Mouse (Mus musculus): ENCODE results near the gene E2f8. TPM values are rescaled to one million over a fixed set of nuclear protein-coding genes. Genes with fewer than 3 reads are reported as not detected.

The E2f8 gene
- polyA plus RNA-seq, 1 experiment from 2014 or later, result 22.0 TPM

DNA sequence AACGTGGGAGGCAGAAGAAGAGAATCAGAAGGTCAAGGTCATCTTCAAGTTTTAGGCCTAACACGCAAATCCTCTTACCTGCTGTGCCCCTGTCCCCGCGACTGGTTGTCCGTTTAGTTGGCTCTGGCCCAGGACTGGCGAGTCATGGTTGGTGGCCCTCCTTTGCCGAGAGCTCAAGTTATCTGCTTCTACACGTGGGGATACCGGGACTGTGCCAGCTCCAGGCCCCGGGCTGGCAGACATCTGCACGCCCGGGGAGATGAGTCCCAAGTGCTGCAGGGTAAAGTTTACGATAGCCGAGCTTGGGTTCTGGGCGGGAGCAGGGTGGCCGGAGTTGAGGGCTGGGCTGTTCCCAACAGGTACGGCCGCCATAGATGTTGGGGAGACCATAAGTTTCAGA lies 13.8 kb downstream of the E2f8 start:
- WGBS, result 88% methylated on average over 18 of the region's 18 CpGs

DNA sequence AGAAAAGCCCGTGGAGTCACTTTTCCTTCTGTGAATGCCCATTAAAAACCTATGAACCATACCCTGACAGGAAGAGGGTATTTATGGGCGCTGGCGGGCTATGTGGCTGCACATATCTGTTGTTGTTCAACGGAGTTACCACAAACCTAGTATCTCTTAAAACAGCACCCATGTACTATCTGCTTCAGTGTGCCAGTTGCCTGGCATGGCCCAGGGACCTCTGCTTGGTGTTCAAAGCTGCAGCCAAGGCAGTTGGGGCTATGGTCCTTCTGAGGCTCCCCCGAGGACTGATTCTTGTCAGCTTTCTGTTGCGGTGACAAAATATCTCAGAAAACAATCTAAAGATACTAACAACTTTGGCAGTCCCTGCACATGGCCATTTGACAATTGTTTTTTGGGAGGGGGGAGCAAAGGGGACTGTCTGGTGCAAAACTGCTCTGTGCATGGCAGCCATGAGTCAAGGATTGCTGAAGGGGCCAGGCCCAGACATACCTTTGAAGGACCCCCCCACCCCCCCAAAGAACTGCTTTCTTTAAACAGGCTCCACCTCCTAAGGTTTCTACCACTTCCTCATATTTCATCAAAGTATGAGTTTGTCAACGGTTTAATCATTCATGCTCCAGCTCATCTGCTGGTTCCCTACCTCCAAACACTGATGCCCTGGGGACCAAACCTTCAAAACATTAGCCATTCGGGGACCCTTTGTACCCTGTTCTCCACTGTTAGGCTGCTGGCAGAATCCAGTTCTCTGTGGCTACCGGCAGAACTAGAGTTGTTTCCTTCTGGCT lies 16.5 kb downstream of the E2f8 start:
- Histone ChIP-seq H3K4me1 (replicated peaks; ENCODE audit: control insufficient read depth, insufficient read depth, low read length) (no peaks in the 10 kb centered on the region), H3K36me3 (ENCODE audit: control insufficient read depth, insufficient read depth, low read length) (peaks cover 41% of the 10 kb centered on the region), H3K27me3 (ENCODE audit: control insufficient read depth, insufficient read depth, low read depth, low read length) (no peaks in the 10 kb centered on the region), H3K27ac (ENCODE audit: low read length) (no peak overlapping the region), H3K4me3 (ENCODE audit: low read length) (no peak overlapping the region), H3K9me3 (ENCODE audit: control insufficient read depth, low read length) (no peaks in the 10 kb centered on the region), H3K9ac (ENCODE audit: low read length) (no peak overlapping the region), H3K4me2 (ENCODE audit: low read depth, low read length) (no peak overlapping the region)
- no peak for ATAC-seq (ENCODE audit: low read depth)
- 84% methylated on average over 9 of the region's 9 CpGs for WGBS

More for the DNA sequence above, 13.8 kb downstream of the E2f8 start:
- no peak for ATAC-seq (ENCODE audit: low read depth)
- no peaks in the 10 kb centered on the region for H3K9me3 ChIP-seq (ENCODE audit: control insufficient read depth, low read length)
- H3K4me2 ChIP-seq (ENCODE audit: low read depth, low read length), result no peak overlapping the region
- no peak overlapping the region for H3K4me3 ChIP-seq (ENCODE audit: low read length)
- H3K27me3 ChIP-seq (ENCODE audit: control insufficient read depth, insufficient read depth, low read depth, low read length), result no peaks in the 10 kb centered on the region
- H3K27ac ChIP-seq (ENCODE audit: low read length), result no peak overlapping the region
- no peaks in the 10 kb centered on the region for H3K4me1 ChIP-seq (replicated peaks; ENCODE audit: control insufficient read depth, insufficient read depth, low read length)
- H3K9ac ChIP-seq (ENCODE audit: low read length), result no peak overlapping the region
- H3K36me3 ChIP-seq (ENCODE audit: control insufficient read depth, insufficient read depth, low read length), result peaks cover 68% of the 10 kb centered on the region

DNA sequence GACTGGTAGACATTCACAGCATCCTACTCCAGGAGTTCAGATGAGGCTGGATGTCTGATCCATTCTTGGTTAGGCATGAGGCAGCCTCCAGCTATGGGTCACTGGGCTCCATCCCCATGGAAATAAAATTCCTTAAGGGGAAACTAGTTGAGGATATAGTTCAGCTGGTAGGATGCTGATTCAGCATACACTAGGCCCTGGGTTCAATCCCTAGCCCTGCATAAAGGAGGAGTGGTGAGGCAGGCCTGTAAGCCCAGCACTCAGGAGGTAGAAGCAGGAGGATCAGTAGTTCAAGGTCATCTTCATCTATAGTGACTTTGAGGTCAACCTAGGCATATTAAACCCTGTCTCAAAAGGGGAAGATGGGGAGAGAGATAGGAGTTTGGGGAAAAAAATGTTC lies 17.2 kb downstream of the E2f8 start:
- ATAC-seq (ENCODE audit: low read depth), result no peak
- no peaks in the 10 kb centered on the region for H3K9me3 ChIP-seq (ENCODE audit: control insufficient read depth, low read length)
- H3K4me3 ChIP-seq (ENCODE audit: low read length), result no peak overlapping the region
- no peaks in the 10 kb centered on the region for H3K27me3 ChIP-seq (ENCODE audit: control insufficient read depth, insufficient read depth, low read depth, low read length)
- no peak overlapping the region for H3K27ac ChIP-seq (ENCODE audit: low read length)
- peaks cover 34% of the 10 kb centered on the region for H3K36me3 ChIP-seq (ENCODE audit: control insufficient read depth, insufficient read depth, low read length)
- no peaks in the 10 kb centered on the region for H3K4me1 ChIP-seq (replicated peaks; ENCODE audit: control insufficient read depth, insufficient read depth, low read length)
- H3K9ac ChIP-seq (ENCODE audit: low read length), result no peak overlapping the region
- H3K4me2 ChIP-seq (ENCODE audit: low read depth, low read length), result no peak overlapping the region

DNA sequence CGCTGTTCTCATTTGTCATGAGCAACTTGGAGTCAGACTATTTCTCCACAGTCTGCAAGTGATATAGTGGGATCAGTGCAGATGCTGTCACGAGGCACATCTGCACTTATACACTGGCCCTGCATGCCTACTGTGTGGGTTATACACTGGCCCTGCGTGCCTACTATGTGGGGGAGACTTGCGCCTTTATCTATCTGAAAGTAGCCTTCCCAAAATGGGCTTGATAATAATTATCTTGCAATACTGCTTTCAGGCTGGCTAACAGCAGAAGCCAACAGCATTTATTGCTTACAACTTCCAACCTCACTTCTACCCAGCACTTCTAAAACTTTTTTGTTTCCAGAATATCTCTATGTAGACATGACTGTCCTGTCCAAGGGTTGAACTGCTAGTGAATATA lies 19.6 kb downstream of the E2f8 start:
- Histone ChIP-seq H3K4me2 (ENCODE audit: low read depth, low read length) (no peak overlapping the region), H3K4me1 (replicated peaks; ENCODE audit: control insufficient read depth, insufficient read depth, low read length) (no peaks in the 10 kb centered on the region), H3K27me3 (ENCODE audit: control insufficient read depth, insufficient read depth, low read depth, low read length) (no peaks in the 10 kb centered on the region), H3K36me3 (ENCODE audit: control insufficient read depth, insufficient read depth, low read length) (peaks cover 11% of the 10 kb centered on the region), H3K4me3 (ENCODE audit: low read length) (no peak overlapping the region), H3K9ac (ENCODE audit: low read length) (no peak overlapping the region), H3K9me3 (ENCODE audit: control insufficient read depth, low read length) (no peaks in the 10 kb centered on the region), H3K27ac (ENCODE audit: low read length) (no peak overlapping the region)
- 83% methylated on average over 4 of the region's 4 CpGs for WGBS
- ATAC-seq (ENCODE audit: low read depth), result no peak

DNA sequence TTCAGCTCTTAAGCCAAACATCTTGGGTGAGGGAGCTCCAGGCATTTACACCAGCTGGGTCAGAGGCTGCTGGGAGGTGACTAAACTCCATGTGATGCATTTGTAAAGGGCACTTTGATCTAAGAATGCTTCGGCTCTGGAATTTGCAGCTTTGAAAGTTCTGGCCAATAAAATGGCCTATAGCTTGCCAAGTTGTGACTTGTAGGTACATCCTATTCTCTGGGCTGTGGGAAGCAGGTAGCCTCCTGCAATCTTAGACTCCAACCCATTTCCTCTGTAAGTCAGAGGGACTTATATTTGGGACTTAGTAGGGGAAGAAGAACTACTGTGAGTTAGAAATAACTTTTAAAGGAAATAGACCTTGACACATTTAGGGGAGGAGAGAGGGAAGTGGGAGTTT lies 20.4 kb downstream of the E2f8 start:
- WGBS, result 57% methylated on average over 1 of the region's 1 CpGs
- no peak for ATAC-seq (ENCODE audit: low read depth)
- Histone ChIP-seq H3K4me2 (ENCODE audit: low read depth, low read length) (no peak overlapping the region), H3K9me3 (ENCODE audit: control insufficient read depth, low read length) (no peaks in the 10 kb centered on the region), H3K27ac (ENCODE audit: low read length) (no peak overlapping the region), H3K27me3 (ENCODE audit: control insufficient read depth, insufficient read depth, low read depth, low read length) (no peaks in the 10 kb centered on the region), H3K36me3 (ENCODE audit: control insufficient read depth, insufficient read depth, low read length) (peaks cover 4% of the 10 kb centered on the region), H3K4me3 (ENCODE audit: low read length) (no peak overlapping the region), H3K4me1 (replicated peaks; ENCODE audit: control insufficient read depth, insufficient read depth, low read length) (no peaks in the 10 kb centered on the region), H3K9ac (ENCODE audit: low read length) (no peak overlapping the region)

DNA sequence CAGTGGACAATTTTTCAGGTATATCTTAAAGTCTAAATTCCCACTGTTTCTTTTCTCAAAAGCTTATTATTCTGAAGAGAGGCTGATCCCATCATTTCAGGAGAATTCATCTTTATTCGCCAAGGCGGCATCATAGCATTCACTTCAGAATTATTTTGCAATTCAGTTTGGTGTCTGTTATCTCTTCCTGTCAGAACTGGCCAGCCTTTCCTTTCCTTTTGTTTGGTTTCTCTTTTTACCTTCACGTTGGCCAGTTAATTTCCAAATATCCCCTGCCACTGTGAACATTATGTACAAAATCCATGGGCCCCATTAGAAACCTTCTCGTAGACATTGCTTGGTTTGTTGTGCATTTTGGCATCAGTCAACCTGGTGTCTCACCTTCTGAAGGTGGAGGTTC lies 22.0 kb downstream of the E2f8 start:
- no peak for ATAC-seq (ENCODE audit: low read depth)
- H3K4me2 ChIP-seq (ENCODE audit: low read depth, low read length), result no peak overlapping the region
- no peak overlapping the region for H3K9ac ChIP-seq (ENCODE audit: low read length)
- H3K4me1 ChIP-seq (replicated peaks; ENCODE audit: control insufficient read depth, insufficient read depth, low read length), result no peaks in the 10 kb centered on the region
- H3K4me3 ChIP-seq (ENCODE audit: low read length), result no peak overlapping the region
- no peaks in the 10 kb centered on the region for H3K9me3 ChIP-seq (ENCODE audit: control insufficient read depth, low read length)
- H3K27ac ChIP-seq (ENCODE audit: low read length), result no peak overlapping the region
- H3K36me3 ChIP-seq (ENCODE audit: control insufficient read depth, insufficient read depth, low read length), result no peaks in the 10 kb centered on the region
- H3K27me3 ChIP-seq (ENCODE audit: control insufficient read depth, insufficient read depth, low read depth, low read length), result no peaks in the 10 kb centered on the region
- 69% methylated on average over 4 of the region's 4 CpGs for WGBS

DNA sequence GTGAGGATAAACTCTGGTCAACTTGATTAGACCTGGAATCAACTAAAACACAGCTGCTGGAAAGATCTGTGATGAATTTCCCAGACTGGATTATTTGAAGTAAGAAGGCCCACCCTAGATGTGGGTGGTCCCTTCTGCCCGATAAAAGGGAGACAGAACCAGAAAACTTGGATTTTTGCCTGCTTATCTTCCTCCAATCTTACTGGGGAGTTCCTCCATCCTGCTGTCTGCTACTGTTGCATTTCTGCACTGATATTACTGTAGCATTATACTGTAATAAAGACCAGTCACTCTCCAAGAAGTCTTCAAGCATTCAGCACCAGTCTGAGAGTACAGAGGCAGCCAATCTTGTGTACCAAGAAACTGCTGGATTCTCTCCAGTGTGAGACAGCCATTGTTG lies 23.1 kb downstream of the E2f8 start:
- Histone ChIP-seq H3K4me1 (replicated peaks; ENCODE audit: control insufficient read depth, insufficient read depth, low read length) (no peaks in the 10 kb centered on the region), H3K9me3 (ENCODE audit: control insufficient read depth, low read length) (no peaks in the 10 kb centered on the region), H3K4me2 (ENCODE audit: low read depth, low read length) (no peak overlapping the region), H3K9ac (ENCODE audit: low read length) (no peak overlapping the region), H3K4me3 (ENCODE audit: low read length) (no peak overlapping the region), H3K36me3 (ENCODE audit: control insufficient read depth, insufficient read depth, low read length) (no peaks in the 10 kb centered on the region), H3K27ac (ENCODE audit: low read length) (no peak overlapping the region), H3K27me3 (ENCODE audit: control insufficient read depth, insufficient read depth, low read depth, low read length) (no peaks in the 10 kb centered on the region)
- WGBS, result 38% methylated on average over 1 of the region's 1 CpGs
- no peak for ATAC-seq (ENCODE audit: low read depth)

DNA sequence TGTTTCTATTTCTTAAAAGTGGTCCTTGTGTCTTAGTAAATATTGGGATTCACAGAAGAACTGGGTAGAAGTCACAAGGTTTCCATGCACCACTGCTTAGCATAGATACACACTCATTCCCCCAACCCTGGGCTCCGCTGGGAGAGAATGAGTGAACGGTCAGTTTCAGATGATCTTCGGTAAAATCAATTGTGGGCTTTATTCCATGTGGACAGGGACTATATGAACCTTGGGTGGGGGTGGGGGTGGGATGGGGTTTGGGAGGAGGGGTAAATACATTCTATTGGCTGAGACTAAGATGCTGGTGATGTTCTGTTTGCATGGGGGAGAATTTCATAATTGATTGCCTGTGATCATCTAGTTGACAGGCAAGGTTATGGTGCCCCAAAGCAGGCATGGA lies 25.9 kb downstream of the E2f8 start:
- H3K4me3 ChIP-seq (ENCODE audit: low read length), result no peak overlapping the region
- no peaks in the 10 kb centered on the region for H3K4me1 ChIP-seq (replicated peaks; ENCODE audit: control insufficient read depth, insufficient read depth, low read length)
- no peaks in the 10 kb centered on the region for H3K27me3 ChIP-seq (ENCODE audit: control insufficient read depth, insufficient read depth, low read depth, low read length)
- no peaks in the 10 kb centered on the region for H3K9me3 ChIP-seq (ENCODE audit: control insufficient read depth, low read length)
- H3K36me3 ChIP-seq (ENCODE audit: control insufficient read depth, insufficient read depth, low read length), result no peaks in the 10 kb centered on the region
- H3K27ac ChIP-seq (ENCODE audit: low read length), result no peak overlapping the region
- no peak overlapping the region for H3K9ac ChIP-seq (ENCODE audit: low read length)
- WGBS, result 90% methylated on average over 3 of the region's 3 CpGs
- ATAC-seq (ENCODE audit: low read depth), result no peak
- H3K4me2 ChIP-seq (ENCODE audit: low read depth, low read length), result no peak overlapping the region

DNA sequence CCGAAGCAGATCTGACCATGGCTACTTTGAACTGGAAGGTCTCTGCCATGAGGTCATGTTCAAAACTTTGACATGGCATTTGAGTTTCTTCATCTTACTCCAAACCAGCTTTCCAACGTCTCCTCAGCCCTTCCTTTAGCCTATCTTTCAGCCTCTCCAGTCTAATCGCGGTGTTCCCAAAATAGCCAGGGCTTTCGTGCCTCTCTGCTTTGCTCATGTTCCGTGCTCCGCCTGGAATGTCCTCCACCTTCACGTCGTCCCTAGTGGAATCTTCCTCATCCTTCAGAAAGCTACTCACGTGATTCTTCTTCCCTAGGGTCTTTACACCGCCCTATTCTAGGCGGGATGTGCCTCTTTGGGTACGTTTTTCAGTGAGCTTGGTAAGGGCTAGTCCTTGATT lies 27.9 kb downstream of the E2f8 start:
- 80% methylated on average over 13 of the region's 13 CpGs for WGBS
- H3K36me3 ChIP-seq (ENCODE audit: control insufficient read depth, insufficient read depth, low read length), result no peaks in the 10 kb centered on the region
- H3K9ac ChIP-seq (ENCODE audit: low read length), result no peak overlapping the region
- no peaks in the 10 kb centered on the region for H3K4me1 ChIP-seq (replicated peaks; ENCODE audit: control insufficient read depth, insufficient read depth, low read length)
- H3K27ac ChIP-seq (ENCODE audit: low read length), result no peak overlapping the region
- H3K4me2 ChIP-seq (ENCODE audit: low read depth, low read length), result no peak overlapping the region
- no peaks in the 10 kb centered on the region for H3K27me3 ChIP-seq (ENCODE audit: control insufficient read depth, insufficient read depth, low read depth, low read length)
- ATAC-seq (ENCODE audit: low read depth), result no peak
- no peak overlapping the region for H3K4me3 ChIP-seq (ENCODE audit: low read length)
- H3K9me3 ChIP-seq (ENCODE audit: control insufficient read depth, low read length), result no peaks in the 10 kb centered on the region
